Comparison of ENCODE assay signal across 8 mouse cellular contexts in the genomic region with DNA sequence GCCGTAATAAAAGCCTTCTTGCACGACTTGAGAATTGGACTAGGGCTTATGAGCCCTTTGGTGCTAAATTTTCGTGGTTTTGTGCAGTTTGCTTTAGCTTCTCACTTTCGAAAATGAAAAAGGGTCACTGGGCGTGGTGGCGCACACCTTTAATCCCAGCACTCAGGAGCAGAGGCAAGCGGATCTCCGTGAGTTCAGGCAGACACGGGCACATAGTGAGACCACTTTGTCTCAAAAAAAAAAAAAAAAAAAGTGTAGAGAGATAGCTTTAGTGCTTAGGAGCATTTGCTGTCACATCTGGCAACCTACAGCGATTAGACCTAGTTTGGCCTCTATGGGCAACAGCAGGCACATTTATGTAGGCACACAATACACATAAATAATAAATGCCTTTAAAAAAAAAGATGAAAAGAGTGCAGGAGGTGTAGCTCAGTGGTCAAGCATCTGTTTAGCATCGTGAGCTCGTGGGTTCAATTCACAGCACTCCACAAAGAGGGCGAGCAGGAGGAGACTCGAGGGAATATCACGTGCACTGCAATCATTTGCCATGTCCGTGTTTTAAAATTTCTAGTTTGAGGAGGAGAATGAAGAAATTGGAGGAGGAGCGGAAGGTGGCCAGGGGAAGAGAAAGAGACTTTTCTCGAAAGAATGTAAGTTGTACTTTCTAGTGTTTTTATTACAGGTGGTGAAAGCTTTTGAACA. TPM values are rescaled to one million over a fixed set of nuclear protein-coding genes. Genes with fewer than 3 reads are reported as not detected.
DNase-seq lines count a peak whose midpoint lies in the region; ATAC-seq and TF ChIP-seq lines count a peak whose summit lies in the region.

No protein-coding gene starts in this region.

- no peak for TF ChIP-seq CTCF in gastrocnemius, adult 2 months (IDR thresholded peaks at IDR 0.05)

- H3K27me3 ChIP-seq in liver, embryonic 12.5 days (replicated peaks) = peaks cover 16% of the 10 kb centered on the region; the same call in 1 of the 2 replicates

- H3K4me3 ChIP-seq in gastrocnemius, adult 2 months = peak overlapping the region; percentile 76
- peak overlapping the region; percentile 79 for H3K4me3 ChIP-seq in liver, embryonic 12.5 days

- peak overlapping the region; percentile 84 for H3K9ac ChIP-seq in liver, embryonic 12.5 days

- 39% methylated on average over 18 of the region's 18 CpGs for WGBS in liver, embryonic 12.5 days (ENCODE audit: insufficient replicate concordance)

- H3K4me2 ChIP-seq in liver, embryonic 12.5 days = peak overlapping the region; percentile 85

- intact Hi-C loops in gastrocnemius, adult 2 months (cut with DNase I) = no loop called here
- intact Hi-C loops in gastrocnemius, postnatal 36 days (cut with DNase I) = no loop called here

- ATAC-seq in liver, embryonic 12.5 days = no peak

- H3K9me3 ChIP-seq in liver, embryonic 12.5 days (replicated peaks) = no peaks in the 10 kb centered on the region

- H3K27ac ChIP-seq in gastrocnemius, adult 2 months = peak overlapping the region; percentile 92
- H3K27ac ChIP-seq in liver, embryonic 12.5 days = peak overlapping the region; percentile 75

- DNase-seq in gastrocnemius, adult 2 months = no peak
- DNase-seq in gastrocnemius, postnatal 36 days = no peak
- DNase-seq in thymus, postnatal 25 days = peak; percentile 6
- DNase-seq in thymus, postnatal 14 days = no peak
- no peak for DNase-seq in spleen, postnatal 36 days (ENCODE audit: low spot score in 2 of 2)
- DNase-seq in adrenal gland, postnatal 4 days (ENCODE audit: low spot score in 2 of 2) = no peak
- no peak for DNase-seq in cerebellum, adult 8-10 months

- H3K4me1 ChIP-seq in liver, embryonic 12.5 days = peaks cover 34% of the 10 kb centered on the region

- H3K36me3 ChIP-seq in liver, embryonic 12.5 days = peaks cover 4% of the 10 kb centered on the region; the same call in 1 of the 2 replicates

RNA-seq across cellular contexts. Expression of a gene that starts 1.0 kb away (rescaled TPM):
- total RNA-seq in gastrocnemius, adult 2 months (2021) = 10 to 100 TPM; 19.7 to 20.0 TPM
- total RNA-seq in gastrocnemius, postnatal 36 days (2021) = 10 to 100 TPM; 18.0 to 21.4 TPM
- polyA plus RNA-seq in liver, embryonic 12.5 days (2016; fragmentation: Nextera tagmentation; extraction: Ambion mirVana) = 13.4 and 16.4 TPM in 2 replicates
- total RNA-seq in adrenal gland, postnatal 4 days (2021) = 10 to 100 TPM; 18.2 to 25.2 TPM

RNA-seq across cellular contexts. Expression of a gene that starts 10.2 kb away (rescaled TPM):
- total RNA-seq in gastrocnemius, adult 2 months (2021) = 10 to 100 TPM; 12.1 to 16.1 TPM
- 10 to 100 TPM; 12.3 to 14.0 TPM for total RNA-seq in gastrocnemius, postnatal 36 days (2021)
- 17.8 and 19.8 TPM in 2 replicates for polyA plus RNA-seq in liver, embryonic 12.5 days (2016; fragmentation: Nextera tagmentation; extraction: Ambion mirVana)
- total RNA-seq in adrenal gland, postnatal 4 days (2021) = 10 to 100 TPM; 50.9 to 51.0 TPM

RNA-seq across cellular contexts. Expression of a gene that starts 18.6 kb away (rescaled TPM):
- 1 to 10 TPM; 4.9 to 6.3 TPM for total RNA-seq in gastrocnemius, adult 2 months (2021)
- total RNA-seq in gastrocnemius, postnatal 36 days (2021) = 1 to 10 TPM; 4.3 TPM
- 3.0 and 3.5 TPM in 2 replicates for polyA plus RNA-seq in liver, embryonic 12.5 days (2016; fragmentation: Nextera tagmentation; extraction: Ambion mirVana)
- 10 to 100 TPM; 10.8 to 11.4 TPM for total RNA-seq in adrenal gland, postnatal 4 days (2021)

RNA-seq across cellular contexts. Expression of a gene that starts 36.1 kb away (rescaled TPM):
- not detected for total RNA-seq in gastrocnemius, adult 2 months (2021)
- under 1 TPM; 0.05 to 0.25 TPM for total RNA-seq in gastrocnemius, postnatal 36 days (2021)
- 0.08 and 0.13 TPM in 2 replicates for polyA plus RNA-seq in liver, embryonic 12.5 days (2016; fragmentation: Nextera tagmentation; extraction: Ambion mirVana)
- 1 to 10 TPM; 3.6 to 8.0 TPM for total RNA-seq in adrenal gland, postnatal 4 days (2021)

RNA-seq across cellular contexts. Expression of a gene that starts 38.5 kb away (rescaled TPM):
- not detected for total RNA-seq in gastrocnemius, adult 2 months (2021)
- total RNA-seq in gastrocnemius, postnatal 36 days (2021) = not detected
- polyA plus RNA-seq in liver, embryonic 12.5 days (2016; fragmentation: Nextera tagmentation; extraction: Ambion mirVana) = not detected in 2 replicates
- total RNA-seq in adrenal gland, postnatal 4 days (2021) = not detected
